Mouse (Mus musculus) hindbrain, embryonic 16.5 days (tissue): ENCODE results near the gene Mef2c. TPM values are rescaled to one million over a fixed set of nuclear protein-coding genes. Genes with fewer than 3 reads are reported as not detected.
A peak's percentile ranks its signal among the peaks of the same experiment; 100 is the strongest.

Experiments used
- ATAC-seq: fragments of 200-750 bp; cut with Nextera tagmentation; 2 replicates; pipeline ENCODE4 v1.8.0; 2017; ENCODE audit warnings: moderate TSS enrichment, moderate library complexity
- H3K27ac ChIP-seq: fragments of 300-500 bp; sonication (generic); 2 replicates; pipeline ENCODE4 v1.5.1; 2014; ENCODE audit warnings: low read depth, mild to moderate bottlenecking, control low read depth, low read length, moderate library complexity
- H3K27me3 ChIP-seq: fragments of 300-500 bp; sonication (generic); replicated peaks from 2 replicates; pipeline ENCODE4 v1.6.1; 2014; ENCODE audit warnings: low read length; ENCODE audit not compliant: control insufficient read depth, insufficient read depth
- H3K36me3 ChIP-seq: fragments of 300-500 bp; sonication (generic); 2 replicates; pipeline ENCODE4 v1.6.1; 2014; ENCODE audit warnings: mild to moderate bottlenecking, low read length, moderate library complexity, mixed read lengths; ENCODE audit not compliant: control insufficient read depth, insufficient read depth
- H3K4me1 ChIP-seq: fragments of 300-500 bp; sonication (generic); 2 replicates; pipeline ENCODE4 v1.6.1; 2014; ENCODE audit warnings: low read depth, low read length; ENCODE audit not compliant: control insufficient read depth, insufficient read depth
- H3K4me2 ChIP-seq: fragments of 300-500 bp; sonication (generic); 2 replicates; pipeline ENCODE4 v1.6.1; 2014; ENCODE audit warnings: mild to moderate bottlenecking, low read length, control low read depth, moderate library complexity
- H3K4me3 ChIP-seq: fragments of 300-500 bp; sonication (generic); 2 replicates; pipeline ENCODE4 v1.5.1; 2014; ENCODE audit warnings: mild to moderate bottlenecking, low read length, control low read depth, moderate library complexity
- H3K9ac ChIP-seq: fragments of 300-500 bp; sonication (generic); 2 replicates; pipeline ENCODE4 v1.6.1; 2014; ENCODE audit warnings: low read depth, mild to moderate bottlenecking, control low read depth, low read length, moderate library complexity
- H3K9me3 ChIP-seq: fragments of 300-500 bp; sonication (generic); 2 replicates; pipeline ENCODE4 v1.6.1; 2014; ENCODE audit warnings: mild to moderate bottlenecking, low read length, moderate library complexity; ENCODE audit not compliant: control insufficient read depth
- WGBS: fragments of 180-500 bp; shearing (Covaris S2); extraction: QIAGEN DNeasy Blood & Tissue Kit; methylation state at CpG from one replicate; pipeline ENCODE4 v1.1.7; 2014; 5-methylcytosine and 5-hydroxymethylcytosine counted together
- polyA plus RNA-seq: library from polyadenylated mRNA; unstranded; fragments of >200 nt; fragmentation: Nextera tagmentation; extraction: Ambion mirVana; gene quantifications from 2 replicates; pipeline ENCODE4 v1.2.1, GENCODE M21; 2015

Gene Mef2c
- polyA plus RNA-seq, 1 experiment from 2014 or later, result 38.9 TPM

- Histone ChIP-seq H3K36me3 (no peaks in the 10 kb centered on the region), H3K27me3 (no peaks in the 10 kb centered on the region), H3K4me1 (no peaks in the 10 kb centered on the region), H3K9ac (no peak overlapping the region), H3K9me3 (no peaks in the 10 kb centered on the region), H3K27ac (no peak overlapping the region), H3K4me3 (no peak overlapping the region), H3K4me2 (no peak overlapping the region)
- no peak for ATAC-seq
- 74% methylated on average over 1 of the region's 1 CpGs for WGBS
Observed at GRCm38 (mm10) chr13:83552051-83552450, 48.2 kb downstream of the Mef2c start.

GRCm38 (mm10) chr13:83563261-83563660 is 59.4 kb downstream of the Mef2c start:
- WGBS, result 74% methylated on average over 2 of the region's 2 CpGs
- no peaks in the 10 kb centered on the region for H3K9me3 ChIP-seq

GRCm38 (mm10) chr13:83565732-83566131 is 61.9 kb downstream of the Mef2c start:
- WGBS, result 59% methylated on average over 3 of the region's 3 CpGs
- peak; percentile 34; the same call in 1 of the 2 replicates for ATAC-seq

More at GRCm38 (mm10) chr13:83563261-83563660, 59.4 kb downstream of the Mef2c start:
- no peak for ATAC-seq
- H3K4me3 ChIP-seq, result no peak overlapping the region
- H3K27ac ChIP-seq, result no peak overlapping the region
- H3K36me3 ChIP-seq, result no peaks in the 10 kb centered on the region
- H3K4me1 ChIP-seq, result no peaks in the 10 kb centered on the region
- no peak overlapping the region for H3K4me2 ChIP-seq
- H3K9ac ChIP-seq, result no peak overlapping the region
- no peaks in the 10 kb centered on the region for H3K27me3 ChIP-seq

GRCm38 (mm10) chr13:83566180-83566579 is 62.3 kb downstream of the Mef2c start:
- H3K4me2 ChIP-seq, result no peak overlapping the region
- no peaks in the 10 kb centered on the region for H3K27me3 ChIP-seq
- ATAC-seq, result no peak
- H3K4me1 ChIP-seq, result 0 out of 2 replicates have a peak, but pooled peaks cover 3% of the 10 kb centered on the region
- H3K9me3 ChIP-seq, result no peaks in the 10 kb centered on the region
- no peak overlapping the region for H3K4me3 ChIP-seq
- H3K9ac ChIP-seq, result no peak overlapping the region
- no peak overlapping the region for H3K27ac ChIP-seq
- no peaks in the 10 kb centered on the region for H3K36me3 ChIP-seq
- 33% methylated on average over 4 of the region's 4 CpGs for WGBS

More at GRCm38 (mm10) chr13:83565732-83566131, 61.9 kb downstream of the Mef2c start:
- Histone ChIP-seq H3K27me3 (no peaks in the 10 kb centered on the region), H3K36me3 (no peaks in the 10 kb centered on the region), H3K4me1 (0 out of 2 replicates have a peak, but pooled peaks cover 3% of the 10 kb centered on the region), H3K9me3 (no peaks in the 10 kb centered on the region), H3K4me3 (no peak overlapping the region), H3K9ac (no peak overlapping the region), H3K4me2 (no peak overlapping the region), H3K27ac (no peak overlapping the region)

- Histone ChIP-seq H3K9me3 (no peaks in the 10 kb centered on the region), H3K4me1 (0 out of 2 replicates have a peak, but pooled peaks cover 3% of the 10 kb centered on the region), H3K9ac (no peak overlapping the region), H3K27ac (no peak overlapping the region), H3K36me3 (no peaks in the 10 kb centered on the region), H3K4me3 (no peak overlapping the region), H3K4me2 (no peak overlapping the region), H3K27me3 (no peaks in the 10 kb centered on the region)
- 45% methylated on average over 8 of the region's 8 CpGs for WGBS
- peak; percentile 71 for ATAC-seq
Observed at GRCm38 (mm10) chr13:83566834-83567534, 63.1 kb downstream of the Mef2c start.

- ATAC-seq, result peak; percentile 38; the same call in 1 of the 2 replicates
- H3K27ac ChIP-seq, result no peak overlapping the region; the same call in 1 of the 2 replicates
Observed at GRCm38 (mm10) chr13:83567681-83568080, 63.8 kb downstream of the Mef2c start.

GRCm38 (mm10) chr13:83568759-83569256 is 65.0 kb downstream of the Mef2c start:
- Histone ChIP-seq H3K4me2 (no peak overlapping the region), H3K4me3 (no peak overlapping the region), H3K9me3 (no peaks in the 10 kb centered on the region), H3K36me3 (no peaks in the 10 kb centered on the region), H3K4me1 (0 out of 2 replicates have a peak, but pooled peaks cover 3% of the 10 kb centered on the region), H3K9ac (no peak overlapping the region), H3K27ac (no peak overlapping the region), H3K27me3 (no peaks in the 10 kb centered on the region)
- WGBS, result 80% methylated on average over 11 of the region's 11 CpGs
- no peak for ATAC-seq

More at GRCm38 (mm10) chr13:83567681-83568080, 63.8 kb downstream of the Mef2c start:
- Histone ChIP-seq H3K36me3 (no peaks in the 10 kb centered on the region), H3K27me3 (no peaks in the 10 kb centered on the region), H3K9ac (no peak overlapping the region), H3K4me3 (no peak overlapping the region), H3K4me2 (no peak overlapping the region), H3K4me1 (0 out of 2 replicates have a peak, but pooled peaks cover 3% of the 10 kb centered on the region), H3K9me3 (no peaks in the 10 kb centered on the region)
- WGBS, result 50% methylated on average over 3 of the region's 3 CpGs

GRCm38 (mm10) chr13:83571973-83572447 is 68.2 kb downstream of the Mef2c start:
- no peak overlapping the region for H3K27ac ChIP-seq
- ATAC-seq, result peak; percentile 37; the same call in 1 of the 2 replicates
- WGBS, result 51% methylated on average over 7 of the region's 7 CpGs
- H3K4me2 ChIP-seq, result no peak overlapping the region
- no peaks in the 10 kb centered on the region for H3K27me3 ChIP-seq
- H3K9ac ChIP-seq, result no peak overlapping the region
- no peak overlapping the region for H3K4me3 ChIP-seq
- no peaks in the 10 kb centered on the region for H3K9me3 ChIP-seq
- no peaks in the 10 kb centered on the region for H3K36me3 ChIP-seq
- H3K4me1 ChIP-seq, result 0 out of 2 replicates have a peak, but pooled peaks cover 3% of the 10 kb centered on the region

- Histone ChIP-seq H3K4me1 (0 out of 2 replicates have a peak, but pooled peaks cover 3% of the 10 kb centered on the region), H3K4me2 (no peak overlapping the region), H3K4me3 (no peak overlapping the region), H3K27me3 (no peaks in the 10 kb centered on the region), H3K9ac (no peak overlapping the region), H3K36me3 (no peaks in the 10 kb centered on the region), H3K9me3 (no peaks in the 10 kb centered on the region), H3K27ac (no peak overlapping the region)
- 71% methylated on average over 5 of the region's 5 CpGs for WGBS
- no peak for ATAC-seq
Observed at GRCm38 (mm10) chr13:83572469-83572868, 68.6 kb downstream of the Mef2c start.
